Mouse (Mus musculus) embryonic facial prominence, embryonic 12.5 days (tissue): ENCODE data around the gene Mta2. TPM values are rescaled to one million over a fixed set of nuclear protein-coding genes. Genes with fewer than 3 reads are reported as not detected.
A peak's percentile ranks its signal among the peaks of the same experiment; 100 is the strongest.
"Not testable (repeated sequence)": the region's sequence is repeated elsewhere in the genome, so short reads cannot be mapped to it uniquely, and the experiment has no call there.

Source experiments
- ATAC-seq: fragments of 200-750 bp; cut with Nextera tagmentation; 2 replicates; pipeline ENCODE4 v1.8.0; 2017; ENCODE audit not compliant: insufficient number of reproducible peaks, insufficient read depth, low FRiP score, low TSS enrichment
- H3K27ac ChIP-seq: fragments of 300-500 bp; sonication (generic); 2 replicates; pipeline ENCODE4 v1.5.1; 2016; ENCODE audit warnings: mild to moderate bottlenecking
- H3K27me3 ChIP-seq: fragments of 300-500 bp; sonication (generic); 2 replicates; pipeline ENCODE4 v1.6.1; 2016; ENCODE audit warnings: mild to moderate bottlenecking, moderate library complexity
- H3K36me3 ChIP-seq: fragments of 300-500 bp; sonication (generic); 2 replicates; pipeline ENCODE4 v1.6.1; 2016; ENCODE audit warnings: mild to moderate bottlenecking
- H3K4me1 ChIP-seq: fragments of 300-500 bp; sonication (generic); 2 replicates; pipeline ENCODE4 v1.6.1; 2016
- H3K4me2 ChIP-seq: fragments of 300-500 bp; sonication (generic); replicated peaks from 2 replicates; pipeline ENCODE4 v1.6.1; 2016; ENCODE audit warnings: mild to moderate bottlenecking, moderate library complexity
- H3K4me3 ChIP-seq: fragments of 300-500 bp; sonication (generic); 2 replicates; pipeline ENCODE4 v1.5.1; 2016; ENCODE audit warnings: mild to moderate bottlenecking
- H3K9ac ChIP-seq: fragments of 300-500 bp; sonication (generic); 2 replicates; pipeline ENCODE4 v1.6.1; 2016; ENCODE audit warnings: mild to moderate bottlenecking, moderate library complexity
- H3K9me3 ChIP-seq: fragments of 300-500 bp; sonication (generic); 2 replicates; pipeline ENCODE4 v1.6.1; 2016; ENCODE audit warnings: mild to moderate bottlenecking, moderate library complexity
- WGBS: fragments of 180-500 bp; shearing (Covaris S2); methylation state at CpG from one replicate; pipeline ENCODE4 v1.1.7; 2016; 5-methylcytosine and 5-hydroxymethylcytosine counted together
- polyA plus RNA-seq: library from polyadenylated mRNA; unstranded; fragments of >200 nt; fragmentation: Nextera tagmentation; extraction: Ambion mirVana; gene quantifications from 2 replicates; pipeline ENCODE4 v1.2.1, GENCODE M21; 2016

The Mta2 gene
- polyA plus RNA-seq, 1 experiment from 2014 or later: 202 TPM

DNA sequence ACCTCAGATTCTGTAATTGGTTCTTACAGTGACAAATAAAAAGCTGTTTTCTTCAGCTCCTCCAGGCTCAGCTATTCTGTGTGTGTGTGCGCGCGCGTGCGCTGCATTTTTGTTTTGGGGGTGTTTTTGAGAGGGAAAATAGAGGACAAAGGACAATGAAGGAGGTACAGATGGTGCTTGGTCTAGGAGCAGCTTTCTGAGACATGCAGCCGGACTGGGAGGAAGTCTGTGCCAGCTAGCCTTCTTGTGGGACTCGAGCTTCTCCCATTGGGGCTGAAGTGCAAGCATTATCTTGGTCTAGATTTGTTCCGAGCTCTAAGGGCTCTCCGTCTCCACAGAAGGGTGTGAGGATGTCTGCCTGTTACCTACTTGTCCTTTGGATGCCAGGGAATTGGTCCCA lies 10.6 kb downstream of the Mta2 start:
- no peaks in the 10 kb centered on the region for H3K9me3 ChIP-seq
- no peak overlapping the region; the same call in 1 of the 2 replicates for H3K9ac ChIP-seq
- peak overlapping the region; percentile 83; the same call in 1 of the 2 replicates for H3K4me2 ChIP-seq
- WGBS: 93% methylated on average over 9 of the region's 9 CpGs
- H3K4me1 ChIP-seq: peaks cover 21% of the 10 kb centered on the region
- H3K4me3 ChIP-seq: no peak overlapping the region
- H3K36me3 ChIP-seq: peaks cover 71% of the 10 kb centered on the region
- H3K27me3 ChIP-seq: no peaks in the 10 kb centered on the region
- peak overlapping the region; percentile 36; the same call in 1 of the 2 replicates for H3K27ac ChIP-seq
- no peak for ATAC-seq

DNA sequence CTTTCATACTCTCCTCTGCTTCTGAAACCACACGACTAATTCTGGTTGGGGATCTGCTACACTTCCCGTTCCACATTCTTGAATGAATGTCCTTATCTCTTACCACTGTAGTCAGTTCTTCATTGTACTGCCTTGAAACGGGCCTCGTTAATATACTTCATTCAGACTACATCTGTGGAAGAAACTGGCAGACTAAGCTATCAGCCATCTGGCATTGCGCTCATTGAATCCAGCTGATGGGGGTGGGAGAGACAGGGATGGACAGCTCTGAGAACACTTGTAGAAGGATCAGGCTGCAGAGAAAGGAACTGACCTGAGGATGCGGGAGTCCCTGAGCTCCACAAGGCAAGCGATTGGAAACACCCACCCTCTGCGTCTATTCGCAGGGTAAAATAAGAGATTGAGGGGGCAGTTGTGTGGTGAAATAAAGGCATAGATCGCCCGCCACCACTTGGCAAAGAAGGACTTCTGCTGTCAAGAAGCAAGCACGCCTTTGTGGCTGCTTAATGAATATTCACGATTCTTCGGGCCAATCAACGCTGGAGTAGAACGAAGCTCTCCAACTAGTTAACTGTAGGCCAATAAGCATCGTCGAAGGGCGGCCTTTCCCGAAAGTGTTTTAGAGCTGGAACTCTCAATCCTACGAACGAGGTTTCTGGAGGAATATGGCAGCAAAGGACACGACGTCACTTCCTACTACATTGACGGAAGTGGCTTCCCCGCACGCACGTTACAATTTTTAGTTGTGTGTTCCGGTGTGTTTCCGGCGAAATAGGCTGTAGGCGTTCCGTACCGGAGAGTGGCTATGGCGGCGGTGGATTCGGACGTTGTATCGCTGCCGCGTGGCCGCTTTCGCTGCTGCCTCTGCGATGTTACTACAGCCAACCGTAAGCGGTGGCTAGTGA lies 11.7 kb downstream of the Mta2 start, which contains the start of gene Tut1:
Gene Tut1, plus strand, starts transcription at position 713 of the 905 bp plus-strand sequence.
- Histone ChIP-seq H3K27ac (peak within 1 kb of the TSS; percentile 78), H3K36me3 (peaks cover 64% of the 10 kb centered on the region), H3K4me1 (peaks cover 21% of the 10 kb centered on the region), H3K4me2 (peak within 1 kb of the TSS; percentile 83), H3K9ac (peak within 1 kb of the TSS; percentile 78), H3K4me3 (peak within 1 kb of the TSS; percentile 77), H3K9me3 (no peaks in the 10 kb centered on the region), H3K27me3 (no peaks in the 10 kb centered on the region)
- ATAC-seq: peak; percentile 85
- 4% methylated on average over 46 of the region's 46 CpGs for WGBS

- H3K9me3 ChIP-seq: no peaks in the 10 kb centered on the region
- 9% methylated on average over 9 of the region's 9 CpGs for WGBS
Measured at GRCm38 (mm10) chr19:8954171-8954570, 12.5 kb downstream of the Mta2 start.

GRCm38 (mm10) chr19:8962256-8962655 lies 20.6 kb downstream of the Mta2 start:
- Histone ChIP-seq H3K4me3 (no peak overlapping the region), H3K9me3 (no peaks in the 10 kb centered on the region), H3K36me3 (peaks cover 70% of the 10 kb centered on the region), H3K9ac (no peak overlapping the region), H3K4me2 (no peak overlapping the region), H3K27ac (no peak overlapping the region), H3K27me3 (no peaks in the 10 kb centered on the region), H3K4me1 (peaks cover 14% of the 10 kb centered on the region)
- 83% methylated on average over 2 of the region's 2 CpGs for WGBS
- ATAC-seq: no peak

More at GRCm38 (mm10) chr19:8954171-8954570, 12.5 kb downstream of the Mta2 start:
- Histone ChIP-seq H3K4me1 (peaks cover 21% of the 10 kb centered on the region), H3K4me3 (peak overlapping the region; percentile 77), H3K36me3 (peaks cover 58% of the 10 kb centered on the region), H3K27ac (peak overlapping the region; percentile 73), H3K4me2 (peak overlapping the region; percentile 83), H3K27me3 (no peaks in the 10 kb centered on the region), H3K9ac (peak overlapping the region; percentile 78)
- ATAC-seq: no peak

GRCm38 (mm10) chr19:8965075-8965474 lies 23.4 kb downstream of the Mta2 start:
- no peak overlapping the region for H3K4me2 ChIP-seq
- ATAC-seq: no peak
- peak overlapping the region; percentile 73; the same call in 1 of the 2 replicates for H3K4me3 ChIP-seq
- no peaks in the 10 kb centered on the region for H3K27me3 ChIP-seq
- 0 out of 2 replicates have a peak overlapping the region, but pooled peaks have one; percentile 94 for H3K27ac ChIP-seq
- peaks cover 20% of the 10 kb centered on the region for H3K4me1 ChIP-seq
- peaks cover 69% of the 10 kb centered on the region for H3K36me3 ChIP-seq
- peak overlapping the region; percentile 64; the same call in 1 of the 2 replicates for H3K9ac ChIP-seq
- WGBS: 89% methylated on average over 11 of the region's 11 CpGs
- no peaks in the 10 kb centered on the region for H3K9me3 ChIP-seq

DNA sequence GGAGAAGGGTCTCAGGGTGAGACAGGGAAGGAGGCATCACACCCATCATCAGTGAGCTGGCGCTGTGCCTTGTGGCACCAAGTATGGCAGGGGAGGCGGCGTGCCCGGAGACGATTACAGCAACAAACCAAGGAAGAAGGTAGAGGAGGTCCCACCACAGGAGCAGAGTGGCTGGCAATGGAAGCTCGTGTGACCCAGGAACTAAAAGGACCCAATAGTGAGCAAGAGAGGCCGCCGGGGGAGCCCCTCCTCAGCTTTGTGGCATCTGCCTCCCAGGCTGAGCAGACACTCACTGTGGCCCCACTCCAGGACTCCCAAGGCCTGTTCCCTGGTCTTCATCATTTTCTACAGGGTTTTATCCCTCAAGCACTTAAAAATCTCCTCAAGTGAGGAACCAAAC lies 24.1 kb downstream of the Mta2 start:
- no peak for ATAC-seq
- Histone ChIP-seq H3K4me2 (peak overlapping the region; percentile 84), H3K27ac (peak overlapping the region; percentile 94), H3K27me3 (no peaks in the 10 kb centered on the region), H3K9ac (peak overlapping the region; percentile 64), H3K4me3 (peak overlapping the region; percentile 73), H3K9me3 (no peaks in the 10 kb centered on the region), H3K4me1 (peaks cover 20% of the 10 kb centered on the region), H3K36me3 (peaks cover 69% of the 10 kb centered on the region)
- WGBS: 78% methylated on average over 8 of the region's 8 CpGs

- peak overlapping the region; percentile 64 for H3K9ac ChIP-seq
- WGBS: 39% methylated on average over 5 of the region's 5 CpGs
- peak overlapping the region; percentile 94 for H3K27ac ChIP-seq
- H3K4me3 ChIP-seq: peak overlapping the region; percentile 73
- H3K36me3 ChIP-seq: peaks cover 72% of the 10 kb centered on the region
- H3K9me3 ChIP-seq: no peaks in the 10 kb centered on the region
- peaks cover 20% of the 10 kb centered on the region for H3K4me1 ChIP-seq
- peak overlapping the region; percentile 84 for H3K4me2 ChIP-seq
- H3K27me3 ChIP-seq: no peaks in the 10 kb centered on the region
- ATAC-seq: no peak
Measured at GRCm38 (mm10) chr19:8966198-8966589, 24.5 kb downstream of the Mta2 start.

GRCm38 (mm10) chr19:8966590-8967372 lies 25.1 kb downstream of the Mta2 start, which contains the start of gene Eef1g:
Eef1g (plus strand) TSS chr19:8967041.
- H3K9ac ChIP-seq: peak within 1 kb of the TSS; percentile 94
- peak within 1 kb of the TSS; percentile 84 for H3K4me2 ChIP-seq
- H3K27me3 ChIP-seq: no peaks in the 10 kb centered on the region
- peak within 1 kb of the TSS; percentile 73 for H3K4me3 ChIP-seq
- ATAC-seq: peak; percentile 99
- peaks cover 20% of the 10 kb centered on the region for H3K4me1 ChIP-seq
- no peaks in the 10 kb centered on the region for H3K9me3 ChIP-seq
- H3K36me3 ChIP-seq: peaks cover 73% of the 10 kb centered on the region
- H3K27ac ChIP-seq: peak within 1 kb of the TSS; percentile 94
- WGBS: 1% methylated on average over 52 of the region's 52 CpGs

- no peak for ATAC-seq
- no peaks in the 10 kb centered on the region for H3K9me3 ChIP-seq
- 1% methylated on average over 8 of the region's 8 CpGs for WGBS
- peak overlapping the region; percentile 94 for H3K9ac ChIP-seq
- H3K27ac ChIP-seq: peak overlapping the region; percentile 94
- peaks cover 73% of the 10 kb centered on the region for H3K36me3 ChIP-seq
- peak overlapping the region; percentile 84 for H3K4me2 ChIP-seq
- peaks cover 20% of the 10 kb centered on the region for H3K4me1 ChIP-seq
- H3K27me3 ChIP-seq: no peaks in the 10 kb centered on the region
- peak overlapping the region; percentile 73 for H3K4me3 ChIP-seq
Measured at GRCm38 (mm10) chr19:8967373-8967743, 25.7 kb downstream of the Mta2 start.

GRCm38 (mm10) chr19:8967893-8968292 lies 26.2 kb downstream of the Mta2 start:
- H3K4me1 ChIP-seq: peaks cover 20% of the 10 kb centered on the region
- peaks cover 73% of the 10 kb centered on the region for H3K36me3 ChIP-seq
- H3K9me3 ChIP-seq: no peaks in the 10 kb centered on the region
- peak overlapping the region; percentile 94 for H3K9ac ChIP-seq
- H3K27me3 ChIP-seq: no peaks in the 10 kb centered on the region
- H3K4me3 ChIP-seq: peak overlapping the region; percentile 73
- ATAC-seq: no peak
- 6% methylated on average over 9 of the region's 9 CpGs for WGBS
- peak overlapping the region; percentile 94 for H3K27ac ChIP-seq
- H3K4me2 ChIP-seq: peak overlapping the region; percentile 84

GRCm38 (mm10) chr19:8972491-8972890 lies 30.8 kb downstream of the Mta2 start:
- not testable (repeated sequence) for H3K4me2 ChIP-seq, H3K27ac ChIP-seq, H3K9me3 ChIP-seq, ATAC-seq, H3K4me3 ChIP-seq, H3K27me3 ChIP-seq, H3K9ac ChIP-seq
- H3K36me3 ChIP-seq: peaks cover 82% of the 10 kb centered on the region
- H3K4me1 ChIP-seq: peaks cover 11% of the 10 kb centered on the region; the same call in 1 of the 2 replicates
- WGBS: 93% methylated on average over 8 of the region's 8 CpGs
